Mouse (Mus musculus): ENCODE results near the gene Pacs2. TPM values are rescaled to one million over a fixed set of nuclear protein-coding genes. Genes with fewer than 3 reads are reported as not detected.

The Pacs2 gene
- polyA plus RNA-seq, 1 experiment: 54.8 TPM

DNA sequence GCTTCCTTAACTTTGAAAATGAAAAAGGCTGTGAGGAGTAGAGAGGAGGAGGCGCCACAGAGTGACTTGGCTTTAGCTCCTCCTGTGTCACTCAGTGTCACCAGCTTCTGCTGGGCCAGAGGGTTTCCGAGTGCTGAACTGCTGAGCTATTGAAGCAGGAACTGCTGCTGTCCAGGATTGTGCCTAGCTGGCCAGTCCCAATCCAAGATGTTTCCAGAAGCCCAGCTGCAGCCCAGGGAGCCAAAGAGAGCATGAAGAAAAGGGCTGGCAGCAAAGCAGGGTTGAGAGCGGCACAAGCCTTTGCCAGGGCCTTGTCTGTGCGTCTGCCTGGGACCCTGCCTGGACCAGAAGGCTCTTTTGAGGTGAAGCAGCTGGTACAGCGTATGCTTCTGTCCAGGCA lies 33.8 kb downstream of the Pacs2 start:
- no peak for DNase-seq
- Histone ChIP-seq H3K4me1 (ENCODE audit: control insufficient read depth, insufficient read depth, low read length) (no peaks in the 10 kb centered on the region), H3K4me3 (replicated peaks; ENCODE audit: extremely low read depth, low read depth, low read length) (no peak overlapping the region)
- no peak for TF ChIP-seq POLR2A (IDR thresholded peaks at IDR 0.05; ENCODE audit: borderline replicate concordance, extremely low read depth, low read depth, low read length)
- 85% methylated on average over 5 of the region's 5 CpGs for WGBS

DNA sequence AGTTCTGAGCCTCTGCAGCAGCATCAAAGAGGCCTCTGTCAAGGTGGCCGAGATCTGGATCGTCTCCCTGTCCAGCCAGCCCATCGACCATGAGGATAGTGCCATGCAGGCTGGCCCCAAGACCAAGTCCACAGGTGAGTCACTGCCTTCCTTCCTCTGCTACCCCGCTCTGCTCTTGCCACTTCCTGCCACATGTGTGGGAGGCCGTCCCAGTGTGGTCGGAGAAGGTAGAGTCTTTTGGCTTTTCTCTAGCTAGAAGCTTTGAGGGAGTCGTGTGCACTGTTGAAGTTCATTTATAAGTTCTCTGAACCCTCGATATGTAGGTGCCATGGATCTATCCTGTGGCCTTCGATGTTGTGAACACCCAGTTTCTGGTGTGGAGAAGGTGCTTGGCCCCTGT lies 35.5 kb downstream of the Pacs2 start:
- Histone ChIP-seq H3K4me1 (ENCODE audit: control insufficient read depth, insufficient read depth, low read length) (no peaks in the 10 kb centered on the region), H3K4me3 (replicated peaks; ENCODE audit: extremely low read depth, low read depth, low read length) (no peak overlapping the region)
- 71% methylated on average over 9 of the region's 9 CpGs for WGBS
- DNase-seq: no peak
- no peak for TF ChIP-seq POLR2A (IDR thresholded peaks at IDR 0.05; ENCODE audit: borderline replicate concordance, extremely low read depth, low read depth, low read length)
- no peak for TF ChIP-seq CTCF (IDR thresholded peaks at IDR 0.05; ENCODE audit: insufficient read depth, low read length)

DNA sequence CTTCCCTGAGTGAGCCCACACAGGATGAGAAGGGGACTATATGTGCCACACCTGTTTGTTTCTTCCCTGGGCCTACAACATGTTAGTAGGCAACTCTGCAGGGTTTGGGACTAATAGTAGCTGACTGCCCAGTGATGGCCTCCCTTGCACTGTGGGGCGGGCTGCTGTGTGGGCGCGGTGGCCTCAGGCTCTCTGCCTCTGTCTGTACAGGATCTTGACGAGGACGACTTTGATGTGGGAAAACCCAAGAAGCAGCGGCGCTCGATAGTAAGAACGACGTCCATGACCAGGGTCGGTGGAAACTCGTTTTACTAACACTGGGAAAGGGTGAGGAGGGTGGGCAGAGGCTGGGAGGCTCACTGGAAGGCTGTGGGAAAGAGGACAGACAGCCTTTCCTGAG lies 36.4 kb downstream of the Pacs2 start:
- DNase-seq: no peak
- Histone ChIP-seq H3K4me3 (replicated peaks; ENCODE audit: extremely low read depth, low read depth, low read length) (no peak overlapping the region), H3K4me1 (ENCODE audit: control insufficient read depth, insufficient read depth, low read length) (no peaks in the 10 kb centered on the region)
- WGBS: 84% methylated on average over 12 of the region's 12 CpGs
- TF ChIP-seq POLR2A (IDR thresholded peaks at IDR 0.05; ENCODE audit: borderline replicate concordance, extremely low read depth, low read depth, low read length): no peak
- TF ChIP-seq CTCF (IDR thresholded peaks at IDR 0.05; ENCODE audit: insufficient read depth, low read length): no peak

DNA sequence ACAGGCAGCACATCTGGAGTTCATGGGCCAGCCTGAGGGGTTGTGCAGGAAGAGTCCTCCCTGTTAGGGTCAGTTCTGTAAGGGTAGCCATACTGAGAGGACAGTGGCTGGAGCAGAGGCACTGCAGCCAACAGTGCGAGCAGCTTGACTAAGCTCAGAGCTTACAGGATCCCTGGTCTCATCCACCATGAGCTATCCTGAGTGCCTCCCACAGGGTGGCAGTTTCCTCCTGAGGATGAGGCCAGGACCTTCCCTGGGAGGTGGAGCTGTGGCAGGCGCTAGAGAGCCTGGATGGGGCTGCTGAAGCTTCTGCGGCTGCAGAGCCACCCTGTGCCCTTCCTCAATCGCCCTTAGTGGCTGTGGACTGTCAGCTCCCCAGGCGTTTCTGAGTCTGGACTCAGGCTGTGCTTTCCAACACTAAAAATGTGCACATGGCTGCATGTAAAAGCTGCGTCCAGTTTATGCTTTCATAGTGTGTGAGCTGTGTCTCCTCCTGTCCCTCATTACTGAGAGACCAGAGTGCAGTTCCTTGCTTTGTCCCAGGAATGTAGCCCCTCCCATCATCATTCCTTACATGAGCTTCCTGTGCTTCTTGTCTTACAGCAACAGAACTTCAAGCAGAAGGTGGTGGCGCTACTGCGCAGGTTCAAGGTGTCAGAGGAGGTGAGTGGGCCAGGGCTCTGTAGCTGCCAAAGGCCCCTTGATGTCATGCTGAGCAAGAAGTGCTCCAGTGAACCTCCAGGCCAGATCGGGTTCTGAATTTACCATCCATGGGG lies 37.5 kb downstream of the Pacs2 start:
- H3K4me3 ChIP-seq (replicated peaks; ENCODE audit: extremely low read depth, low read depth, low read length): no peak overlapping the region
- no peaks in the 10 kb centered on the region for H3K4me1 ChIP-seq (ENCODE audit: control insufficient read depth, insufficient read depth, low read length)
- WGBS: 46% methylated on average over 9 of the region's 9 CpGs
- no peak for DNase-seq
- no peak for TF ChIP-seq POLR2A (IDR thresholded peaks at IDR 0.05; ENCODE audit: borderline replicate concordance, extremely low read depth, low read depth, low read length)
- TF ChIP-seq CTCF (IDR thresholded peaks at IDR 0.05; ENCODE audit: insufficient read depth, low read length): no peak

DNA sequence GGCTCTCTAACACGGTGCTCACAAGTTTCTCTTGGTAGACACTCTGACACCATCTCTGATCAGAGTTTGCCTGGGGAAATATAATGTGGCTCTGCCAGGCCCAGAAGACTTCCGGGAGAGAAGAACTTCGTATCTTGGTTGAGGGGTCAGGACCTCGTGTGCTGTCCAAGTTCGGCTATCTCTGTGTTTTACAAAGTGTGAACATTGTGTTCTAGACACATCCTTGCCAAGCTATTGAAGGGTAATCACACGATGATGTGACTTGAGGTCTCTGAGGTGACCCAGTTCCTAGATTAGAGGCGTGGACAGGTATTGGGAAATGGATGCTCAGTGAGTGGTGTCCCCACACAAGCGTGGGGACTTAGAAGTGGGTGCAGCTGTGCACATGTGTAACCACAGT lies 41.8 kb downstream of the Pacs2 start:
- H3K4me1 ChIP-seq (ENCODE audit: control insufficient read depth, insufficient read depth, low read length): no peaks in the 10 kb centered on the region
- DNase-seq: no peak
- H3K4me3 ChIP-seq (replicated peaks; ENCODE audit: extremely low read depth, low read depth, low read length): no peak overlapping the region
- TF ChIP-seq POLR2A (IDR thresholded peaks at IDR 0.05; ENCODE audit: borderline replicate concordance, extremely low read depth, low read depth, low read length) (no peak), CTCF (IDR thresholded peaks at IDR 0.05; ENCODE audit: insufficient read depth, low read length) (no peak)
- 72% methylated on average over 8 of the region's 8 CpGs for WGBS

DNA sequence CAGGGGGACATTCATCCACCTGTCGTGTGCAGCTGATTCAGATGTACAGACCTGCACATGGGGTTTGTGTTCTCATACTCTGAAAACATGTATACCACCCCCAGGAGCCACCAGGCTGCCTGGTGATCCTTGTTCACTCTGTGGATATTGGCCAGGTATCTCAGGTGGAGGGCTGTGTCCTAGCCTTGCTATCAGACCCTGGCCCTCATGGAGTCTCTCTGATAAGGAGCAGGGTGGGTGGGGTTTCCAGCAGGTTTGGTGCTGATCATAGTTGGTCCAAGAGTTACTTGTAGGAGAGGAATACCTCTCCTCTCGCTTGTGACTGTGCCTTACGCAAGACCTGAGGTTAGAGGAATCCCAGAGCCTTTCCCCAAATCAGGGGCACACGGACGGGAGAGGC lies 45.9 kb downstream of the Pacs2 start:
- no peak for DNase-seq
- 88% methylated on average over 5 of the region's 5 CpGs for WGBS
- no peak for TF ChIP-seq POLR2A (IDR thresholded peaks at IDR 0.05; ENCODE audit: borderline replicate concordance, extremely low read depth, low read depth, low read length)
- TF ChIP-seq CTCF (IDR thresholded peaks at IDR 0.05; ENCODE audit: insufficient read depth, low read length): no peak
- no peak overlapping the region for H3K4me3 ChIP-seq (replicated peaks; ENCODE audit: extremely low read depth, low read depth, low read length)
- no peaks in the 10 kb centered on the region for H3K4me1 ChIP-seq (ENCODE audit: control insufficient read depth, insufficient read depth, low read length)

DNA sequence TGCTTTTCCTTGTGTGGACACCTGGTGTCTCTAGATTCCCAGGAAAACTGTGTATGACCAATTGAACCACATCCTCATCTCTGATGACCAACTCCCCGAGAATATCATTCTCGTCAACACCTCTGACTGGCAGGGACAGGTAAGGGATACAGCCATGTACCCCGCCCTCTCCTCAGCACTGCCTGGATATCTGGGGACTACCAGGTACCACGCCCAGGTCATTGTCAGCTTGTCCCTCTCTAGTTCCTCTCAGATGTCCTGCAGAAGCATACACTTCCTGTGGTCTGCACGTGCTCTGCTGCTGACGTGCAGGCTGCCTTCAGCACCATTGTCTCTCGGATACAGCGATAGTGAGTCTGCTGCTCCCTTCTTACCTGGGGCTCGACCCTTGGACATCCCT lies 47.3 kb downstream of the Pacs2 start:
- 78% methylated on average over 9 of the region's 9 CpGs for WGBS
- no peak for TF ChIP-seq CTCF (IDR thresholded peaks at IDR 0.05; ENCODE audit: insufficient read depth, low read length)
- TF ChIP-seq POLR2A (IDR thresholded peaks at IDR 0.05; ENCODE audit: borderline replicate concordance, extremely low read depth, low read depth, low read length): no peak
- no peaks in the 10 kb centered on the region for H3K4me1 ChIP-seq (ENCODE audit: control insufficient read depth, insufficient read depth, low read length)
- H3K4me3 ChIP-seq (replicated peaks; ENCODE audit: extremely low read depth, low read depth, low read length): no peak overlapping the region
- DNase-seq: no peak

DNA sequence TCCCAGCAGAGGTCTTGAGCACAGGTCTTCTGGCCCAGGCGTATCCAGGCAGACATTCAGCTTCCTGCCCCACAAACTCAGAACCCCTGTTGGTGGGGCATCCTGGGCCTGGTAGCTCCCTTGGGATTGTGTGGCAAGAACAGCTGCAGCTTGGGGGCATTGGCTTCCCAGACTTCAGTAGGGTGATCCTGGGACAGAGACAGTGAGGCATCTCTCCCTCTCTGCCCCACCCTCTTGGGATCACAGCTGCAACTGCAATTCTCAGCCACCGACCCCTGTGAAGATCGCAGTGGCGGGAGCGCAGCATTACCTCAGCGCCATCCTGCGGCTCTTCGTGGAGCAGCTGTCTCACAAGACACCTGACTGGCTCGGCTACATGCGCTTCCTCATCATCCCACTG lies 47.9 kb downstream of the Pacs2 start:
- DNase-seq: no peak
- no peak overlapping the region for H3K4me3 ChIP-seq (replicated peaks; ENCODE audit: extremely low read depth, low read depth, low read length)
- H3K4me1 ChIP-seq (ENCODE audit: control insufficient read depth, insufficient read depth, low read length): no peaks in the 10 kb centered on the region
- 82% methylated on average over 10 of the region's 10 CpGs for WGBS
- TF ChIP-seq CTCF (IDR thresholded peaks at IDR 0.05; ENCODE audit: insufficient read depth, low read length) (no peak), POLR2A (IDR thresholded peaks at IDR 0.05; ENCODE audit: borderline replicate concordance, extremely low read depth, low read depth, low read length) (no peak)

DNA sequence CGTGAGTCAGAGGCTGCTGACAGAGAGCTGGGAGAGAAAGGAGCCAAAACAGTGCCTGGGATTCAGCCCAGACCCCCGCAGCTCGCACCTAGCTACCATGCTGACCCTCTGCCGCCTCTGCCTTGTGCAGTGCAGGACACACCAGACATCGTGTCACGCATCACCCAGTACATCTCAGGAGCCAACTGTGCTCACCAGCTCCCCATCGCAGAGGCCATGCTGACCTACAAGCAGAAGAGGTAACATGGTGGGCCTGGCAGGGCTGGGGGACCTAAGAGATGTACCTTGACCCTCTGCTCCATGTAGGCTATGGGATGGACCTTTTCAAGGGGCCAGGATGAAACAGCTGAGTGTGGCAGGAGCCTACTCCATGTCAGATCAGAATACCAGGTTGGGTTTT lies 49.4 kb downstream of the Pacs2 start:
- no peak for DNase-seq
- Histone ChIP-seq H3K4me3 (replicated peaks; ENCODE audit: extremely low read depth, low read depth, low read length) (no peak overlapping the region), H3K4me1 (ENCODE audit: control insufficient read depth, insufficient read depth, low read length) (no peaks in the 10 kb centered on the region)
- WGBS: 96% methylated on average over 7 of the region's 7 CpGs
- TF ChIP-seq CTCF (IDR thresholded peaks at IDR 0.05; ENCODE audit: insufficient read depth, low read length) (no peak), POLR2A (IDR thresholded peaks at IDR 0.05; ENCODE audit: borderline replicate concordance, extremely low read depth, low read depth, low read length) (no peak)

DNA sequence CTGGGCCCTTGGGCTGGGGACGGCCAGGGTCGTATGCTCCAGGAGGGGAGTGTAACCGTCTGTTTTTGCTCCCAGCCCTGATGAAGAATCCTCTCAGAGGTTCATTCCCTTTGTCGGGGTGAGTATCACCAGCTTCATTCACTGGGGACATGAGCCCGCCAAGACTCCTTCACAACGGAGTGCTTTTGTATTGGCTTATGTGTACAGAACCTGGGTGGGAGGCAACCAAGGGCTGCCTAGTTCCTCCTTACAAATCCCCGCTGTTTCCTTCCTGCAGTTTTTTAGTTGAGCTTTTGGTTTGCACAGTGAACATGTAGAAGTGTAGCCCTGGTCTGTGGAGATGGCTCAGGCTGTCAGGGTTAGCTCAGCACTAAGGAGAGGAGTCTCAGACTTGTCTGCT lies 53.7 kb downstream of the Pacs2 start:
- 78% methylated on average over 7 of the region's 7 CpGs for WGBS
- Histone ChIP-seq H3K4me1 (ENCODE audit: control insufficient read depth, insufficient read depth, low read length) (no peaks in the 10 kb centered on the region), H3K4me3 (replicated peaks; ENCODE audit: extremely low read depth, low read depth, low read length) (no peak overlapping the region)
- TF ChIP-seq CTCF (IDR thresholded peaks at IDR 0.05; ENCODE audit: insufficient read depth, low read length): no peak
- TF ChIP-seq POLR2A (IDR thresholded peaks at IDR 0.05; ENCODE audit: borderline replicate concordance, extremely low read depth, low read depth, low read length): no peak
- no peak for DNase-seq
